Mouse (Mus musculus) ZHBTc4 (cell line): Measurements from ENCODE around the gene Tssc4.

Experiments used
- DNase-seq: peaks from one replicate; pipeline ENCODE4 v3.0.0-alpha.2; 2011; ENCODE audit warnings: low read depth, low spot score

Gene Tssc4

GRCm38 (mm10) chr7:143109696-143110095 lies 40.6 kb downstream of the Tssc4 start:
- DNase-seq: no peak

- DNase-seq: no peak
Observed at GRCm38 (mm10) chr7:143110803-143111202, 41.8 kb downstream of the Tssc4 start.

- DNase-seq: no peak
Observed at GRCm38 (mm10) chr7:143111719-143112118, 42.7 kb downstream of the Tssc4 start.

GRCm38 (mm10) chr7:143112395-143112794 lies 43.3 kb downstream of the Tssc4 start:
- no peak for DNase-seq

- peak; percentile 73 for DNase-seq
Observed at GRCm38 (mm10) chr7:143114773-143115172, 45.7 kb downstream of the Tssc4 start.

GRCm38 (mm10) chr7:143116521-143116920 lies 47.5 kb downstream of the Tssc4 start:
- DNase-seq: peak; percentile 58

GRCm38 (mm10) chr7:143119407-143119806 lies 50.4 kb downstream of the Tssc4 start:
- DNase-seq: peak; percentile 75

GRCm38 (mm10) chr7:143119826-143120225 lies 50.8 kb downstream of the Tssc4 start:
- DNase-seq: peak; percentile 91
